Mouse (Mus musculus): ENCODE results near the gene Hist3h2ba. TPM values are rescaled to one million over a fixed set of nuclear protein-coding genes. Genes with fewer than 3 reads are reported as not detected.
A peak's percentile ranks its signal among the peaks of the same experiment; 100 is the strongest.

Gene Hist3h2ba
- 109 and 141 TPM in 2 replicates for total RNA-seq (2012; rRNA removed)

DNA sequence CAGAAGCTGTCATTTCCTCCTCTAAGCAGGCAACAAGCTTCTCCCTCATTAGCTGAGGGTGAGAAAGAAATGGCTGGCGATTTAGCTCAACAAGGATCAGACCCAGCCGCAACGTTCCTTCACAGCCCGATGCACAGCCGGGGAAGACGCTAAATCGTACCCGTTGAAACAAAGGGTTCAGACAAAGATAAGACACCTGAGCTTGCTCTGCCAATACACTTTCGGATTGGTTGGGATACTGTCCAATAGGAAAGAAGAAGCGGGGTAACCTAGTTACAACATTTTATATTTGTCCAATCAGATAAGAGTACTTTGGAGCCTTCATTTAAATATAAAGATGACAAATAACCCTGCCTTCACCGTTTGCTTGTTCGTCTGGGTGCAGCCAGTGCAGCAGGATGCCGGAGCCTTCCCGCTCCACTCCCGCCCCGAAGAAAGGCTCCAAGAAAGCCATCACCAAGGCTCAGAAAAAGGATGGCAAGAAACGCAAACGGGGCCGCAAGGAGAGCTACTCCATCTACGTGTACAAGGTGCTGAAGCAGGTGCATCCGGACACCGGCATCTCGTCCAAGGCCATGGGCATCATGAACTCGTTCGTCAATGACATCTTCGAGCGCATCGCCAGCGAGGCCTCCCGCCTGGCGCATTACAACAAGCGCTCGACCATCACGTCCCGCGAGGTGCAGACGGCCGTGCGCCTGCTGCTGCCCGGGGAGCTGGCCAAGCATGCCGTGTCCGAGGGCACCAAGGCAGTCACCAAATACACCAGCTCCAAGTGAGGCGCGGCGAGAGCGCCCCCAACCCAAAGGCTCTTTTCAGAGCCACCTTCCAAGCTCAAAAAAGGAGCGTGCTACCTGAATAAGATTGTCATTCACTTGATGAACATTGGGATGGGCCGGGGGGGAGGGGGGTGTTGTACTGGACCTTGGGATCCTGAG lies at the start of gene Hist3h2ba:
Gene Hist3h2ba, plus strand, starts transcription at position 379 of the 938 bp plus-strand sequence.
- no peak for TF ChIP-seq MAFK (IDR thresholded peaks at IDR 0.05; ENCODE audit: insufficient read depth, low read depth, low read length)
- TF ChIP-seq CHD2 (IDR thresholded peaks at IDR 0.05; ENCODE audit: low read depth, low read length) = peak; percentile 76
- in situ Hi-C loops (cut with MboI; ENCODE audit: low sequenced_read_pairs in 2 of 2, unreplicated experiment in 2 of 2) = no loop called here
- no peak for DNase-seq (ENCODE audit: low read depth, low spot score)
- no peak within 1 kb of the TSS for H3K27ac ChIP-seq (ENCODE audit: insufficient read depth, low read depth, low read length, poor library complexity, severe bottlenecking)
- H3K4me1 ChIP-seq (ENCODE audit: control insufficient read depth in 2 of 2, insufficient read depth in 2 of 2, low read length in 2 of 2, poor library complexity in 1 of 2) = no peaks in the 10 kb centered on the region
- H3K4me3 ChIP-seq (ENCODE audit: insufficient read depth in 1 of 2, low read depth in 1 of 2, low read length in 2 of 2, poor library complexity in 1 of 2, severe bottlenecking in 1 of 2) = peak within 1 kb of the TSS; percentile 57
- H3K9me3 ChIP-seq (ENCODE audit: control insufficient read depth, insufficient read depth, low read depth, low read length) = no peaks in the 10 kb centered on the region
- H3K36me3 ChIP-seq (ENCODE audit: control insufficient read depth, insufficient read depth, low read length, poor library complexity, severe bottlenecking) = no peaks in the 10 kb centered on the region
- peak within 1 kb of the TSS; percentile 41; the same call in 1 of the 2 replicates for H3K9ac ChIP-seq (ENCODE audit: insufficient read depth, low read depth, low read length, poor library complexity, severe bottlenecking)

DNA sequence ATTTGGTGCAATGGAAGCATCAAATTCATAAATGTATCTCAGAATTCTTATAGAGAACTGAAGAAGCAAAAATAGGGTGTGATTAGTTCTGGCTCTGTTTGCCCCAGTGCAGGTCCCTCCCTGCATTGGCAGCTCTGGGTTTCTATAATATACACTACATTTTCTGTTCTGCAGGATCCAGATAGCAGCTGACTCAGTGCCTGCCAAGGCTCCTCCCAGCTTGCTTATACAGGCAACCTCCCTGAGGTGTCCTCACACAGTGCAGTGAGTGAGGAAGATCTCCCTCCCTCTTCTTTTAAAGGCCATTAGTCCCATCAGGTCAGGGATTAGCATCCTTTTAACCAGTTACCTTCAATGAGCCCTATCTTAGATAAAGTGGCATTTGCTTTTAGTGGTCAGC lies 47.6 kb upstream of the Hist3h2ba start:
- no peak for DNase-seq (ENCODE audit: low read depth, low spot score)

DNA sequence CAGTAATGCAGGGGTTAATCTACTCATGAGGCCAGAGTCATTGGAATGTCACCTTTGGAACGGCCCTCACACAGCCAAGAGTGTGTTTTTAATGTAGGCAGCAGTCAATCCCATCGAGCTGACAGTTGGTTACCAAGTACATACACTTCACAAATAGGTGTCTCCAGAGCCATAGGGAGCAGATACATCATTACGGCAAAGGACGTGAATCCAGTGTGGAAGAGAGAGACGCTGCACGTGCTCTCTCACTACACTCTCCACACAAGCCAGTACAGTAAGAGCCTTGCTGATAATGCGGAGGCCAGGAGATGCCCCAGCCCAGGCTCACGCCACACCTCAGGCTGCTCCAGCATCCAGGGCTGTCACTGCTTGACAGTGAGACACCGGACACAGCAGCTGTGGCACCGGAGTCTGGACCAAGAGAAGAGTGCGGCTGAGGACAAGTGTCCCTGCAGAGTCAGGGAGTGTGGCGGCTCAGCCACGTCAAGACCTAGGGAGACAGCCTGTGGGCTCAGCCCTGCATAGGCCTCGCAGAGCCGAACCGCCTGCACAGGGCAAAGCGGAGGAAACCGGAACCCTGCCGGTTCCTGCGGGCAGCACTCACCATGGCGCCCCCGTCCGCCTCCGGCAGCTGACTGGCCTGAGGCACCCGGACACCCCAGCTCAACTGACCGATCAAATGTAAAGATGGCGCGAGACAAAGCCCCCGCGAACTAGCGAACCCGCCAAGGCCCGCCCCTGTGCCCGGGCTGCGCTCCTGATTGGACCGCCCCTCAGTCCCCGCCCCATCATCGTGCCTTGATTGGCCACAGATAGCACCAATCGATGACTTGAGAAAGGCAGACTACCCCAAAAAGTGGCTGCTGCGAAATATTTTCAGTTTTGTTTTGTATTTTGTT lies 45.0 kb upstream of the Hist3h2ba start, which contains the start of gene Zfp39:
Gene Zfp39, minus strand, starts transcription at position 715 of the 899 bp plus-strand sequence.
- peak; percentile 89 for DNase-seq (ENCODE audit: low read depth, low spot score)
- H3K9me3 ChIP-seq (ENCODE audit: control insufficient read depth, insufficient read depth, low read depth, low read length) = no peaks in the 10 kb centered on the region
- H3K4me3 ChIP-seq (ENCODE audit: insufficient read depth in 1 of 2, low read depth in 1 of 2, low read length in 2 of 2, poor library complexity in 1 of 2, severe bottlenecking in 1 of 2) = peak within 1 kb of the TSS; percentile 86 to 87
- H3K4me1 ChIP-seq (ENCODE audit: control insufficient read depth in 2 of 2, insufficient read depth in 2 of 2, low read length in 2 of 2, poor library complexity in 1 of 2) = peaks cover 0 to 4% of the 10 kb centered on the region in 2 experiments; a peak in 1 of 4 replicates
- peak within 1 kb of the TSS; percentile 87 for H3K9ac ChIP-seq (ENCODE audit: insufficient read depth, low read depth, low read length, poor library complexity, severe bottlenecking)
- H3K27ac ChIP-seq (ENCODE audit: insufficient read depth, low read depth, low read length, poor library complexity, severe bottlenecking) = no peak within 1 kb of the TSS
- TF ChIP-seq MAFK (IDR thresholded peaks at IDR 0.05; ENCODE audit: insufficient read depth, low read depth, low read length) (no peak), HCFC1 (IDR thresholded peaks at IDR 0.05; ENCODE audit: borderline replicate concordance, insufficient read depth, low read length) (no peak), CHD2 (IDR thresholded peaks at IDR 0.05; ENCODE audit: low read depth, low read length) (peak; percentile 69)
- peaks cover 8% of the 10 kb centered on the region; the same call in 1 of the 2 replicates for H3K36me3 ChIP-seq (ENCODE audit: control insufficient read depth, insufficient read depth, low read length, poor library complexity, severe bottlenecking)
- in situ Hi-C loops (cut with MboI; ENCODE audit: low sequenced_read_pairs in 2 of 2, unreplicated experiment in 2 of 2) = no loop called here

More for the DNA sequence above, 47.6 kb upstream of the Hist3h2ba start:
- Histone ChIP-seq H3K4me1 (ENCODE audit: control insufficient read depth in 2 of 2, insufficient read depth in 2 of 2, low read length in 2 of 2, poor library complexity in 1 of 2) (peaks cover 0 to 4% of the 10 kb centered on the region in 2 experiments; a peak in 1 of 4 replicates), H3K4me3 (ENCODE audit: insufficient read depth in 1 of 2, low read depth in 1 of 2, low read length in 2 of 2, poor library complexity in 1 of 2, severe bottlenecking in 1 of 2) (no peak overlapping the region), H3K9me3 (ENCODE audit: control insufficient read depth, insufficient read depth, low read depth, low read length) (no peaks in the 10 kb centered on the region), H3K36me3 (ENCODE audit: control insufficient read depth, insufficient read depth, low read length, poor library complexity, severe bottlenecking) (peaks cover 11% of the 10 kb centered on the region; the same call in 1 of the 2 replicates), H3K9ac (ENCODE audit: insufficient read depth, low read depth, low read length, poor library complexity, severe bottlenecking) (no peak overlapping the region), H3K27ac (ENCODE audit: insufficient read depth, low read depth, low read length, poor library complexity, severe bottlenecking) (no peak overlapping the region)
- in situ Hi-C loops (cut with MboI; ENCODE audit: low sequenced_read_pairs in 2 of 2, unreplicated experiment in 2 of 2) = no loop called here
- TF ChIP-seq ZNF384 (IDR thresholded peaks at IDR 0.05; ENCODE audit: low read depth, low read length) = no peak
- TF ChIP-seq MAFK (IDR thresholded peaks at IDR 0.05; ENCODE audit: insufficient read depth, low read depth, low read length) = no peak
- TF ChIP-seq CHD2 (IDR thresholded peaks at IDR 0.05; ENCODE audit: low read depth, low read length) = no peak
- no peak for TF ChIP-seq HCFC1 (IDR thresholded peaks at IDR 0.05; ENCODE audit: borderline replicate concordance, insufficient read depth, low read length)
- no peak for TF ChIP-seq ZC3H11A (IDR thresholded peaks at IDR 0.05; ENCODE audit: borderline replicate concordance, low read depth, low read length)

DNA sequence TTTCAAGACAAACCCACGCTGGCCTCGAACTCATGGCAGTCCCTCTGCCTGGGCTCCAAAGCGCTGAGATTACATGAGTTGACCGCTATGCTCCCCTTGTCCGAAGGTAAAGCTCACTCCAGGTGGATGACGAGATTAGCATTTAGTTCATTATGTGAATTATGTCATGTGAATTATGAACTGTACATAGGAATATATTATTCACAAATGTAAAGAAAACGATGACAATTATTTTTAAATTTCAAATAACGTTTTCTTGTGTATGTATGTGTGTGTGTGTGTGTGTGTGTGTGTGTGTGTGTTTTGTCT lies 44.4 kb upstream of the Hist3h2ba start:
- peak overlapping the region; percentile 44 to 87; a peak in 3 of 4 replicates for H3K4me3 ChIP-seq (ENCODE audit: insufficient read depth in 1 of 2, low read depth in 1 of 2, low read length in 2 of 2, poor library complexity in 1 of 2, severe bottlenecking in 1 of 2)
- in situ Hi-C loops (cut with MboI; ENCODE audit: low sequenced_read_pairs in 2 of 2, unreplicated experiment in 2 of 2) = no loop called here

More for the DNA sequence above, 44.4 kb upstream of the Hist3h2ba start:
- Histone ChIP-seq H3K36me3 (ENCODE audit: control insufficient read depth, insufficient read depth, low read length, poor library complexity, severe bottlenecking) (peaks cover 8% of the 10 kb centered on the region; the same call in 1 of the 2 replicates), H3K4me1 (ENCODE audit: control insufficient read depth in 2 of 2, insufficient read depth in 2 of 2, low read length in 2 of 2, poor library complexity in 1 of 2) (peaks cover 0 to 4% of the 10 kb centered on the region in 2 experiments; a peak in 1 of 4 replicates), H3K9me3 (ENCODE audit: control insufficient read depth, insufficient read depth, low read depth, low read length) (no peaks in the 10 kb centered on the region), H3K27ac (ENCODE audit: insufficient read depth, low read depth, low read length, poor library complexity, severe bottlenecking) (no peak overlapping the region), H3K9ac (ENCODE audit: insufficient read depth, low read depth, low read length, poor library complexity, severe bottlenecking) (no peak overlapping the region; the same call in 1 of the 2 replicates)
- DNase-seq (ENCODE audit: low read depth, low spot score) = no peak
- TF ChIP-seq CHD2 (IDR thresholded peaks at IDR 0.05; ENCODE audit: low read depth, low read length) (no peak), MAFK (IDR thresholded peaks at IDR 0.05; ENCODE audit: insufficient read depth, low read depth, low read length) (no peak), ZC3H11A (IDR thresholded peaks at IDR 0.05; ENCODE audit: borderline replicate concordance, low read depth, low read length) (no peak), HCFC1 (IDR thresholded peaks at IDR 0.05; ENCODE audit: borderline replicate concordance, insufficient read depth, low read length) (no peak), ZNF384 (IDR thresholded peaks at IDR 0.05; ENCODE audit: low read depth, low read length) (no peak)
